ENCODE assay signal across 9 mouse cellular contexts in the genomic region with DNA sequence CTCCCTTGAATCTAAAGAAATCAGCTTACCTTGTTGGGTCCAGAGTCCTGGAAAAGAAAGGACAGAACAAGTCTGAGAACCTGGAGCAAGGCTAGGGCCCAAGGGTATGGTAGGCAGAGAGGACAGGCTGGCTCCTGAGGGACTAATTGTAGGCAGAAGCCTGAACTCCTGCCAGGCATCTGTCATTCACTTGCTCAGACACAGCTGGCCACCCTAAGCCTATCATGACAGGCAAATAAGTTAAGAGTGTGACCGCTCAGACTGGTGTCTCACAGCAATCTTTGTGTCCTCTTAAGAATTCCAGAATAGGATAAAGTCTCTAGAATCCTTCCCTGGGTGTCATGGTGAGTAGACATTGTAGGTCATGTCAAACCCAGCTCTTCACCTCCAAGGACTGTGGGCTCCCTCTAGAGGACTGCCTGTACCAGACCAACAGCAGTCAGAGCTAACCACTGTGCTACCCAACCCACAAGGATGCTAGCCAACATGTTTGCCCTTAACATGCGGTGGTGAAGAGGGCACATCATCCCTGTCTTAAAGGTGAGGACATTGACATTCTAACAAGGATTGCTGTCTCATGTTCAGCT. TPM values are rescaled to one million over a fixed set of nuclear protein-coding genes. Genes with fewer than 3 reads are reported as not detected.
DNase-seq lines count a peak whose midpoint lies in the region; ATAC-seq lines count a peak whose summit lies in the region.
"Had no signal": no experiment of that assay in that cellular context is flagged by ENCODE, and none has a peak within 500 bp of the region (broad histone marks: within the 10 kb centered on the region; RNA-seq: fewer than 3 reads in every experiment).

No protein-coding gene starts in this region.

- H3K4me1 ChIP-seq in forebrain, embryonic 13.5 days = peaks cover 36% of the 10 kb centered on the region
- H3K4me1 ChIP-seq in forebrain, embryonic 11.5 days (replicated peaks; ENCODE audit: control insufficient read depth, insufficient read depth, low read length) = no peaks in the 10 kb centered on the region
- peaks cover 17% of the 10 kb centered on the region; the same call in 1 of the 2 replicates for H3K4me1 ChIP-seq in forebrain, embryonic 14.5 days (ENCODE audit: control insufficient read depth, insufficient read depth, low read length)
- H3K4me1 ChIP-seq: hindbrain, embryonic 10.5 days had no signal

- no peak for DNase-seq in forebrain, embryonic 11.5 days (ENCODE audit: low spot score)
- peak; percentile 9 to 21 for DNase-seq in lung, adult 18-20 months
- DNase-seq in lung, postnatal 25 days (ENCODE audit: low spot score) = no peak
- DNase-seq in forebrain, embryonic 14.5 days (ENCODE audit: low spot score) = peak; percentile 49
- DNase-seq in retina, embryonic 14.5 days (ENCODE audit: low spot score) = peak; percentile 53
- DNase-seq in layer of hippocampus, adult 9-11 months = no peak

- no peak overlapping the region for H3K9ac ChIP-seq in forebrain, embryonic 13.5 days
- no peak overlapping the region for H3K9ac ChIP-seq in forebrain, embryonic 11.5 days (ENCODE audit: low read length)
- no peak overlapping the region for H3K9ac ChIP-seq in forebrain, embryonic 14.5 days (ENCODE audit: low read length)

- whole genome bisulfite sequencing in forebrain, embryonic 13.5 days = 81% methylated on average over 2 of the region's 2 CpGs
- WGBS in forebrain, embryonic 11.5 days = 94% methylated on average over 2 of the region's 2 CpGs
- WGBS in forebrain, embryonic 14.5 days = 70% methylated on average over 2 of the region's 2 CpGs

- H3K9me3 ChIP-seq in forebrain, embryonic 13.5 days (replicated peaks) = no peaks in the 10 kb centered on the region
- H3K9me3 ChIP-seq in forebrain, embryonic 11.5 days (ENCODE audit: control insufficient read depth, low read length) = no peaks in the 10 kb centered on the region
- no peaks in the 10 kb centered on the region for H3K9me3 ChIP-seq in forebrain, embryonic 14.5 days (replicated peaks; ENCODE audit: control insufficient read depth, low read length)
- H3K9me3 ChIP-seq: hindbrain, embryonic 10.5 days had no signal

- peak overlapping the region; percentile 89 for H3K27ac ChIP-seq in forebrain, embryonic 13.5 days
- no peak overlapping the region for H3K27ac ChIP-seq in forebrain, embryonic 11.5 days (ENCODE audit: low read depth, low read length)
- H3K27ac ChIP-seq in forebrain, embryonic 14.5 days (ENCODE audit: low read depth, low read length) = peak overlapping the region; percentile 76
- H3K27ac ChIP-seq: hindbrain, embryonic 10.5 days had no signal

- peak overlapping the region; percentile 33; the same call in 1 of the 2 replicates for H3K4me2 ChIP-seq in forebrain, embryonic 13.5 days
- H3K4me2 ChIP-seq in forebrain, embryonic 11.5 days (ENCODE audit: low read depth, low read length, severe bottlenecking) = no peak overlapping the region
- H3K4me2 ChIP-seq in forebrain, embryonic 14.5 days (ENCODE audit: low read length) = no peak overlapping the region

- peaks cover 98% of the 10 kb centered on the region for H3K36me3 ChIP-seq in forebrain, embryonic 13.5 days (ENCODE audit: poor library complexity, severe bottlenecking)
- peaks cover 19% of the 10 kb centered on the region; the same call in 1 of the 2 replicates for H3K36me3 ChIP-seq in forebrain, embryonic 11.5 days (ENCODE audit: control insufficient read depth, insufficient read depth, low read length)
- peaks cover 94% of the 10 kb centered on the region for H3K36me3 ChIP-seq in forebrain, embryonic 14.5 days (ENCODE audit: control insufficient read depth, insufficient read depth, low read length)

- ATAC-seq in forebrain, embryonic 13.5 days = peak; percentile 34; the same call in 1 of the 2 replicates
- ATAC-seq in forebrain, embryonic 11.5 days (replicated peaks; ENCODE audit: low FRiP score) = no peak
- ATAC-seq in forebrain, embryonic 14.5 days = peak; percentile 58
- no peak for ATAC-seq in monocyte, adult 5-6 weeks (replicated peaks; ENCODE audit: insufficient number of reproducible peaks, low FRiP score, low TSS enrichment, poor library complexity, severe bottlenecking)

- no peaks in the 10 kb centered on the region for H3K27me3 ChIP-seq in forebrain, embryonic 13.5 days
- H3K27me3 ChIP-seq in forebrain, embryonic 11.5 days (ENCODE audit: control insufficient read depth, insufficient read depth, low read length) = no peaks in the 10 kb centered on the region
- H3K27me3 ChIP-seq in forebrain, embryonic 14.5 days (replicated peaks; ENCODE audit: control insufficient read depth, insufficient read depth, low read length) = no peaks in the 10 kb centered on the region

- H3K4me3 ChIP-seq in forebrain, embryonic 13.5 days = no peak overlapping the region
- H3K4me3 ChIP-seq in forebrain, embryonic 11.5 days (ENCODE audit: low read depth, low read length) = no peak overlapping the region
- no peak overlapping the region for H3K4me3 ChIP-seq in forebrain, embryonic 14.5 days (ENCODE audit: low read depth, low read length)
- H3K4me3 ChIP-seq: hindbrain, embryonic 10.5 days had no signal

RNA-seq across cellular contexts. Expression of a gene that starts 29.4 kb away (rescaled TPM):
- 205 and 224 TPM in 2 replicates for polyA plus RNA-seq in forebrain, embryonic 13.5 days (2015; fragmentation: Nextera tagmentation; extraction: Ambion mirVana)
- 79.7 and 86.0 TPM in 2 replicates for polyA plus RNA-seq in forebrain, embryonic 11.5 days (2014; fragmentation: Nextera tagmentation; extraction: Ambion mirVana)
- polyA plus RNA-seq in forebrain, embryonic 14.5 days (2014; fragmentation: Nextera tagmentation; extraction: Ambion mirVana) = 182 and 247 TPM in 2 replicates
- total RNA-seq in monocyte, adult 5-6 weeks (2017) = not detected in 3 replicates

Comparison
In these comparisons a context has a peak if more than half of its experiments do, and no peak if none do; other contexts are left out.
1. ATAC-seq: peak in forebrain, embryonic 13.5 days (single experiment) and forebrain, embryonic 14.5 days (single experiment); none in forebrain, embryonic 11.5 days (single experiment) and monocyte, adult 5-6 weeks (single experiment).
2. DNase-seq: peak in lung, adult 18-20 months (2 of 2), forebrain, embryonic 14.5 days (single experiment) and retina, embryonic 14.5 days (single experiment); none in forebrain, embryonic 11.5 days (single experiment), lung, postnatal 25 days (single experiment) and layer of hippocampus, adult 9-11 months (single experiment).